Mouse (Mus musculus) forebrain, postnatal 0 days (tissue): ENCODE measurements around the gene Cacna1d. TPM values are rescaled to one million over a fixed set of nuclear protein-coding genes. Genes with fewer than 3 reads are reported as not detected.

Experiments used
- ATAC-seq: fragments of 200-750 bp; cut with Nextera tagmentation; 2 replicates; pipeline ENCODE4 v1.8.0; 2017; ENCODE audit warnings: mild to moderate bottlenecking, moderate library complexity
- DNase-seq: peaks from one replicate; pipeline ENCODE4 v3.0.0-alpha.2; 2015
- H3K27ac ChIP-seq: fragments of 300-500 bp; sonication (generic); 2 replicates; pipeline ENCODE4 v1.5.1; 2014; ENCODE audit warnings: low read depth, mild to moderate bottlenecking, antibody characterized with exemption, low read length, moderate library complexity, mixed read lengths
- H3K27me3 ChIP-seq: fragments of 300-500 bp; sonication (generic); 2 replicates; pipeline ENCODE4 v1.6.1; 2014; ENCODE audit warnings: mild to moderate bottlenecking, low read length, mixed read lengths; ENCODE audit not compliant: insufficient read depth
- H3K36me3 ChIP-seq: fragments of 300-500 bp; sonication (generic); 2 replicates; pipeline ENCODE4 v1.6.1; 2014; ENCODE audit warnings: mild to moderate bottlenecking, moderate library complexity; ENCODE audit not compliant: insufficient read depth
- H3K4me1 ChIP-seq: fragments of 300-500 bp; sonication (generic); 2 replicates; pipeline ENCODE4 v1.6.1; 2014; ENCODE audit warnings: antibody characterized with exemption; ENCODE audit not compliant: insufficient read depth
- H3K4me2 ChIP-seq: fragments of 300-500 bp; sonication (generic); 2 replicates; pipeline ENCODE4 v1.6.1; 2014; ENCODE audit warnings: low read depth, mild to moderate bottlenecking, moderate library complexity
- H3K4me3 ChIP-seq: fragments of 300-500 bp; sonication (generic); 2 replicates; pipeline ENCODE4 v1.5.1; 2014; ENCODE audit warnings: low read depth, low read length, mixed read lengths
- H3K9ac ChIP-seq: fragments of 300-500 bp; sonication (generic); 2 replicates; pipeline ENCODE4 v1.6.1; 2014; ENCODE audit warnings: mild to moderate bottlenecking
- H3K9me3 ChIP-seq: fragments of 300-500 bp; sonication (generic); 2 replicates; pipeline ENCODE4 v1.6.1; 2016; ENCODE audit warnings: low read length
- CTCF ChIP-seq: sonication (generic); IDR thresholded peaks from 2 replicates; pipeline ENCODE4 v1.5.1; 2016; ENCODE audit warnings: antibody characterized with exemption, control low read depth, low read depth
- WGBS: fragments of 180-500 bp; shearing (Covaris S2); extraction: QIAGEN DNeasy Blood & Tissue Kit; methylation state at CpG from one replicate; pipeline ENCODE4 v1.1.7; 2014; 5-methylcytosine and 5-hydroxymethylcytosine counted together
- polyA plus RNA-seq: library from polyadenylated mRNA; unstranded; fragments of >200 nt; fragmentation: Nextera tagmentation; extraction: Ambion mirVana; gene quantifications from 2 replicates; pipeline ENCODE4 v1.2.1, GENCODE M21; 2015
- total RNA-seq: library from RNA; depleted of rRNA; stranded (reverse); fragments of >200 nt; gene quantifications from 2 replicates; pipeline ENCODE4 v1.2.3, GENCODE M21; 2014

Cacna1d gene
- total and polyA plus RNA-seq, 2 experiments from 2014 or later = 7.2 to 31.3 TPM

- H3K9ac ChIP-seq = no peak overlapping the region
- TF ChIP-seq CTCF = peak; percentile 94
- H3K36me3 ChIP-seq = no peaks in the 10 kb centered on the region
- WGBS = 6% methylated on average over 14 of the region's 14 CpGs
- H3K4me2 ChIP-seq = no peak overlapping the region
- peak; percentile 89 for DNase-seq
- no peak overlapping the region for H3K27ac ChIP-seq
- no peaks in the 10 kb centered on the region for H3K9me3 ChIP-seq
- H3K4me3 ChIP-seq = no peak overlapping the region
- H3K4me1 ChIP-seq = no peaks in the 10 kb centered on the region
- peak; percentile 81 for ATAC-seq
- H3K27me3 ChIP-seq = no peaks in the 10 kb centered on the region
These were observed 31.2 kb downstream of the Cacna1d start for GRCm38 (mm10) chr14:30459891-30460523.

DNA sequence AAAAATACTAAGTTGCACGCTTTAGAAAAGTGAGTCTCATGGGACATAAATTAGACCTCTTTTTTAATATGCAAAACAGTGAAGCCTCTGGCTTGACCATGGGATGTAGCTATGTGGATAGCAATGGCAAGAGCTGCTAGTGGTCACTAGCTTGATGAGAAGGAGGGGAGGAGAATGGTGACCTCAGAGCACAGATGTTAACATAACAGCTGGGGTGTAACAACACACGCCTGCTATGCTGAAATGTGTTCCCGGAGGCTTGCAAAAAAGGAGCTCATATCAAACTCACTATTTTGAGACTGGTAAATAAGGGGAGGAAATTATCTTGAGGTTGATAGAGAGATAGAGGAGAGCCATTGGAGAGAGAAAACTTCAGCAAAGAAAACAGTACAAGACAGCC, 32.4 kb downstream of the Cacna1d start:
- Histone ChIP-seq H3K9ac (no peak overlapping the region), H3K27ac (no peak overlapping the region), H3K36me3 (no peaks in the 10 kb centered on the region), H3K9me3 (no peaks in the 10 kb centered on the region), H3K4me2 (no peak overlapping the region), H3K27me3 (no peaks in the 10 kb centered on the region), H3K4me3 (no peak overlapping the region), H3K4me1 (no peaks in the 10 kb centered on the region)
- no peak for TF ChIP-seq CTCF
- WGBS = 88% methylated on average over 3 of the region's 3 CpGs
- ATAC-seq (no peak), DNase-seq (no peak)

DNA sequence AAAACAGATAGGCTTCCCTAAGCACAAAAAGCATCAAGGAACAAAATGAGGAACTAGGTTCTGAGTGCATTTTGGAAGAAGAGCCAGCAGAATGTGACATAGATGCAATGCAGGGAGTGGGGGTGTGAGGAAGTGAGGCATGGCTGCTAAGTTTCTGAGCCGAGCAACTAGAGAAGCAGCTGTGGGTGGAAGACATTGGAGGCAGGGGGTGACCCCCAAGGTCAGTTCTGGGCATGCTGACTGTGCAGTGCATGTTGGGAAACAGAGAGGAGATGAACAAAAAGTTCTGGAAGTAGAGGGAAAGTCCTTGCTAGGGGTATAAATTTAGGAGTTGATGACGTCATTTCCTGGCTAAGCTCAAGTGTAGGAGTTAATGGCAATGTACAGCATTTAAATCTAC, 33.4 kb downstream of the Cacna1d start:
- TF ChIP-seq CTCF = no peak
- WGBS = 54% methylated on average over 2 of the region's 2 CpGs
- Histone ChIP-seq H3K9ac (no peak overlapping the region), H3K9me3 (no peaks in the 10 kb centered on the region), H3K4me2 (no peak overlapping the region), H3K27me3 (no peaks in the 10 kb centered on the region), H3K4me3 (no peak overlapping the region), H3K36me3 (no peaks in the 10 kb centered on the region), H3K27ac (no peak overlapping the region), H3K4me1 (no peaks in the 10 kb centered on the region)
- DNase-seq = no peak
- ATAC-seq = no peak

DNA sequence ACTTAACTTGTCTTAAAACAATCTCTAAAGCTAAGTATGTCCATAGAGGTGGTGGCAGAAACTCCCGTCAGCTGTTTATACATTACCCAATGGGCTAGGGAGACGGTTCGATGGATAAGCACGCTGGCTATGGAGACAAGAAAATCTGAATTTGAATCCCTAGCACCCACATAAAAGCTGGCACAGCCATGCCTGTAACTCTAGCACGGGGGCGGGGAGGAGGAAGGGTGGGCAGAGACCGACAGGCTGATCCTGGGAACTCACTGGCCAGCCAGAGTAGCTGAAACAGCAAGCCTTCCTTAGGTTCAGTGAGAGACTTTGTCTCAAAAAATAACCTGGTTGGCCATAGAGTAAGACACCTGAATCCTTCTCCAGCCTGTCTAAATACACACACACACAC, 33.8 kb downstream of the Cacna1d start:
- Histone ChIP-seq H3K36me3 (no peaks in the 10 kb centered on the region), H3K9me3 (no peaks in the 10 kb centered on the region), H3K27me3 (no peaks in the 10 kb centered on the region), H3K4me3 (no peak overlapping the region), H3K4me2 (no peak overlapping the region), H3K27ac (no peak overlapping the region), H3K4me1 (no peaks in the 10 kb centered on the region), H3K9ac (no peak overlapping the region)
- no peak for DNase-seq
- WGBS = 67% methylated on average over 7 of the region's 7 CpGs
- TF ChIP-seq CTCF = no peak
- no peak for ATAC-seq

- H3K4me2 ChIP-seq = 0 out of 2 replicates have a peak overlapping the region, but pooled peaks have one; percentile 8
- WGBS = 19% methylated on average over 13 of the region's 13 CpGs
- H3K4me3 ChIP-seq = no peak overlapping the region
- ATAC-seq (no peak), DNase-seq (no peak)
- no peaks in the 10 kb centered on the region for H3K9me3 ChIP-seq
- no peak overlapping the region for H3K9ac ChIP-seq
- no peaks in the 10 kb centered on the region for H3K27me3 ChIP-seq
- no peak overlapping the region for H3K27ac ChIP-seq
- TF ChIP-seq CTCF = no peak
- no peaks in the 10 kb centered on the region for H3K36me3 ChIP-seq
- no peaks in the 10 kb centered on the region for H3K4me1 ChIP-seq
These were observed 35.3 kb downstream of the Cacna1d start for GRCm38 (mm10) chr14:30455801-30456595.

DNA sequence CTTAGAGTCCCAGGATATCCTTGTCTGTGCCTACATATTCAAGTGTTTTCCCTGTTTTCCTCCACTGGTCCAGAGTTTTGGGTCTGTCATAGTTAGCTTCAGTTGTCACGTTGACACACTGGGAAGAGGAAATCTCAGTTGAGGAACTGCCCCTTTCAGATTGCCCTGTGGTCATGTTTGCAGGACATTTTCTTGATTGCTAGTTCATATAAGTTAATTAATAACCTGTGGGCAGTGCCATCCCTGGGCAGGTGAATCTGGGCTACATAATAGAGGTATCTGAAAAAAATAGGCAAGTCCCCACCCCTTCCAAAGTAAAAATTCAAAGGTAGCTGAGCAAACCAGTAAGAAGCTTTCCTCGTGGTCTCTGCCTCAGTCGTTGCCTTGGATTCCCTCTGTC, 51.3 kb downstream of the Cacna1d start:
- ATAC-seq = no peak
- TF ChIP-seq CTCF = no peak
- no peak for DNase-seq
- no peaks in the 10 kb centered on the region for H3K4me1 ChIP-seq
- no peaks in the 10 kb centered on the region for H3K36me3 ChIP-seq
- H3K27me3 ChIP-seq = no peaks in the 10 kb centered on the region
- no peak overlapping the region for H3K9ac ChIP-seq
- H3K9me3 ChIP-seq = 0 out of 2 replicates have a peak, but pooled peaks cover 3% of the 10 kb centered on the region
- H3K27ac ChIP-seq = no peak overlapping the region
- 83% methylated on average over 3 of the region's 3 CpGs for WGBS
- no peak overlapping the region for H3K4me2 ChIP-seq
- no peak overlapping the region for H3K4me3 ChIP-seq

DNA sequence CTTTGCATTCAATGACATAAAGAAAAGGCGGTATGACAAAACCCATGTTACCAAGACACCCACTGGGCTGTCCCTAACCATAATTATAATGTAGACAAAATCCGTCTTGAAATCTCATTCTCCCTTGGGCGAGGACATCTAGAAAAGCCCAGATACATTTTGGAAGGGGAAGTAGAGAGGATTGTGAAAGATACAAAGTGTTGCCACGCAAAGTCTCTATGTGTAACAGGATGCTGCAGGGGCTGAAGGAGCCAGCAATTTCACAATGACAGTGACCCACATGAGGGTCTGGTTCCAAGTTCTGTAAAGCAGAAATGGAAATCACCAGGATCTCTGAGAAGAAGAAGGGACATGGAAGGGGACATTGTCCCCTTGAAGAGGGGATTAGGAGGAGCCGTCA, 55.9 kb downstream of the Cacna1d start:
- WGBS = 87% methylated on average over 5 of the region's 5 CpGs
- H3K27me3 ChIP-seq = no peaks in the 10 kb centered on the region

More for the DNA sequence above, 55.9 kb downstream of the Cacna1d start:
- no peak overlapping the region for H3K4me3 ChIP-seq
- TF ChIP-seq CTCF = no peak
- H3K36me3 ChIP-seq = no peaks in the 10 kb centered on the region
- ATAC-seq = no peak
- no peak overlapping the region for H3K27ac ChIP-seq
- no peaks in the 10 kb centered on the region for H3K4me1 ChIP-seq
- no peak for DNase-seq
- no peak overlapping the region for H3K9ac ChIP-seq
- 0 out of 2 replicates have a peak, but pooled peaks cover 3% of the 10 kb centered on the region for H3K9me3 ChIP-seq
- H3K4me2 ChIP-seq = no peak overlapping the region
